Mouse (Mus musculus) ovary, adult 10 weeks (tissue): Measurements from ENCODE around the gene Sec62. TPM values are rescaled to one million over a fixed set of nuclear protein-coding genes. Genes with fewer than 3 reads are reported as not detected.

ENCODE experiments used
- polyA plus RNA-seq: library from polyadenylated mRNA; stranded (reverse); fragments of 350-450 nt; fragmentation: Illumina TruSeq; extraction: RNeasy Lipid Tissue Mini Kit (QIAGEN cat#74804); gene quantifications from one replicate; pipeline ENCODE4 v1.2.3, GENCODE M21; 2014

Sec62 gene
- 302 TPM for polyA plus RNA-seq

GRCm38 (mm10) chr3:30792737-30793402, at the start of gene Sec62:
Gene Sec62 (plus strand): TSS chr3:30792875.

DNA sequence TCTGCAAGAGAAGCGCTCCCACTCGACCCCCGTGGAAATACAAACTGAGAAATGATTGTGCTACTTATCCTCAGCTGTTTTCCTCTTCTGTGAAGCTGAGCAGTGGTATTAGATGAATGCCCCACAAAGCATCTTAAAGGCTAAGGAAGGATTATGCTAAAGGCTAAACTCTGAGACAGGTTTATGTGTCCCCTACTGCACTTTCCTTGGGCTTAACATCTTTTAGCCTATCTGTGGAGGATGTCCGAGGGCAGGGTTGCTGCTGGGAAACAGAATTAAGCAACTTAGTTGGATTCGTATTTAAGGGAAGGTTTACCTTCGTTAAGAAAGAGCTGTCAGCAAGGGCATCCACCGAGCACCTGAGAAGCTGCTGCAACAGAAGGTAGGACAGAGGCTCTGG, 46.7 kb upstream of the Sec62 start, which contains the start of gene Samd7:
Samd7 (plus strand) TSS at position 288 of the 400 bp plus-strand sequence.

DNA sequence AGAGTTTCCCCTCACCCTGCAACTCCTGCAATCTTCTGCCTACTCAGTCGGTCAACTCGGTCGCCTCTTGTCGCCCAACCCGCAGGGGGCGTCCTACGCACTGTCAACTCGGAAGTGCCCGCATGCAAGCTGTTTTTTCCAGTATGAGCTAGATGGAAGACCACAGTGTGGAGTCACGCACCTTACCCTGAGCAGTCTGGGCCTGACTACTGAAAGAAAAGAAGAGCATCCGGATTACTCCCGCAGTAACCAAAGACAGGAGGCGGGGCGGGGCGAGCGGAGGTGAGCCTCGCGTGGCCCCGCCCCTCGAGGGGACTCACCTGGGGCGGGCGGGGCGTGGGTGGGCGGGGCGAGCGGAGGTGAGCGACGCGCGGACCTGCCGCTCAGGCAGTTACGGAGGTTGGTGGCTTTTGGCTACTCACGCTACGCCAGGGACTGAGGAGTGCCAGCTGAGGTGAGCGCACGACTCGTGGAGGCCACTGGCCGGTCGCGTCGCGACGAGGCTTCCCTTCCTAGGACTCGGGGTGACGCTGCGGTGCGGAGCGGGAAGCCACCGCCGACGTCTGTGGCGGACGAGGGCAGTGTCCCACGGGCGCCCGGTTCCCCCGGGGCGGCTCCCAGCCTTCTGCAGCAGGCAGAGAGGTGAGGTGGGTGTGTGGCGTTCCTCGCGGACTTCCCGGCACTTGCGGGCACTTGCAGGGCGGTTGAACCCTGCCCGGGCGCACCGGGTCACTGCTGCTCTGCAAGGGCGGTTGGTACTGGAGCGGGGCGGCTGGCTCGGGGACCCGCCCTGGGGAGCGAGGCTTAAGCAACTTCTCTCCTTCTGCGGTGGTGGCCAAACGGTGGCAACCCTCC, 63.2 kb downstream of the Sec62 start, which contains the start of gene Gpr160:
Gpr160 (plus strand) TSS at position 347 of the 855 bp plus-strand sequence.

Other genes starting within 250 kb of the Sec62 start
- gene Mecom, start 244.9 kb upstream of the Sec62 start, polyA plus RNA-seq, result 10.1 TPM
- not detected for gene Actrt3, start 192.9 kb upstream of the Sec62 start, polyA plus RNA-seq
- 54.8 TPM for gene Mynn, start 190.8 kb upstream of the Sec62 start, polyA plus RNA-seq
- not detected for gene Lrriq4, start 148.4 kb upstream of the Sec62 start, polyA plus RNA-seq
- gene Lrrc34, start 145.0 kb upstream of the Sec62 start, polyA plus RNA-seq, result 11.6 TPM
- gene Lrrc31, start 93.0 kb upstream of the Sec62 start, polyA plus RNA-seq, result 0.51 TPM
- 1.1 TPM for gene Samd7, start 46.6 kb upstream of the Sec62 start, polyA plus RNA-seq
- 2.5 TPM for gene Gpr160, start 63.1 kb downstream of the Sec62 start, polyA plus RNA-seq
- 53.8 TPM for gene Phc3, start 176.5 kb downstream of the Sec62 start, polyA plus RNA-seq
- gene Prkci, start 202.9 kb downstream of the Sec62 start, polyA plus RNA-seq, result 101 TPM